Mouse (Mus musculus) small intestine, adult 2 months (tissue): ENCODE data around the gene Saal1. TPM values are rescaled to one million over a fixed set of nuclear protein-coding genes. Genes with fewer than 3 reads are reported as not detected.

Experiments
- H3K27ac ChIP-seq: fragments of 200-500 bp; 2 replicates; pipeline ENCODE4 v1.5.1; 2012; ENCODE audit warnings: low read depth, low read length, control low read depth, inconsistent platforms; ENCODE audit not compliant: insufficient read depth
- H3K27me3 ChIP-seq: fragments of 200-500 bp; 2 replicates; pipeline ENCODE4 v1.6.1; 2012; ENCODE audit warnings: mild to moderate bottlenecking, moderate library complexity, low read length, inconsistent platforms; ENCODE audit not compliant: control insufficient read depth, insufficient read depth
- H3K36me3 ChIP-seq: fragments of 200-500 bp; 2 replicates; pipeline ENCODE4 v1.6.1; 2012; ENCODE audit warnings: mild to moderate bottlenecking, low read length, control low read depth, inconsistent platforms; ENCODE audit not compliant: control insufficient read depth, insufficient read depth
- H3K4me1 ChIP-seq: fragments of 200-500 bp; 2 replicates; pipeline ENCODE4 v1.6.1; 2012; ENCODE audit warnings: low read length, inconsistent platforms, mixed read lengths; ENCODE audit not compliant: control insufficient read depth, insufficient read depth, insufficient read length
- H3K4me3 ChIP-seq: fragments of 200-500 bp; 2 replicates; pipeline ENCODE4 v1.5.1; 2012; ENCODE audit warnings: low read depth, mild to moderate bottlenecking, control low read depth, inconsistent platforms, low read length, moderate library complexity
- CTCF ChIP-seq: fragments of 200-500 bp; IDR thresholded peaks from 2 replicates; pipeline ENCODE4 v1.5.1; 2012; ENCODE audit warnings: low read depth, mild to moderate bottlenecking, control low read depth, inconsistent platforms, low read length, moderate library complexity, mixed read lengths; ENCODE audit not compliant: insufficient replicate concordance, insufficient read length; ENCODE audit errors: extremely low read depth
- POLR2A ChIP-seq: fragments of 200-500 bp; IDR thresholded peaks from 2 replicates; pipeline ENCODE4 v1.6.1; 2012; ENCODE audit warnings: low read depth, mild to moderate bottlenecking, control low read depth, inconsistent platforms, low read length, moderate library complexity
- WGBS: fragments of 180-500 bp; shearing (Covaris S2); methylation state at CpG from one replicate; pipeline ENCODE4 v1.1.7; 2018; 5-methylcytosine and 5-hydroxymethylcytosine counted together
- polyA plus RNA-seq: library from polyadenylated mRNA; depleted of rRNA; stranded (reverse); fragments of >200 nt; gene quantifications from 2 replicates; pipeline ENCODE4 v1.2.3, GENCODE M21; 2012

The Saal1 gene
- polyA plus RNA-seq, 1 experiment, result 3.5 TPM

GRCm38 (mm10) chr7:46738561-46739460 is 28.3 kb upstream of the Saal1 start:
- H3K4me1 ChIP-seq, result peaks cover 25% of the 10 kb centered on the region; the same call in 1 of the 2 replicates
- no peaks in the 10 kb centered on the region for H3K36me3 ChIP-seq
- 28% methylated on average over 12 of the region's 12 CpGs for WGBS
- peak overlapping the region; percentile 69 for H3K27ac ChIP-seq
- H3K4me3 ChIP-seq, result no peak overlapping the region
- no peak for TF ChIP-seq POLR2A
- no peak for TF ChIP-seq CTCF
- H3K27me3 ChIP-seq, result no peaks in the 10 kb centered on the region

GRCm38 (mm10) chr7:46734983-46735382 is 24.5 kb upstream of the Saal1 start:
- 47% methylated on average over 2 of the region's 2 CpGs for WGBS
- TF ChIP-seq POLR2A, result no peak
- no peak for TF ChIP-seq CTCF
- no peaks in the 10 kb centered on the region for H3K36me3 ChIP-seq
- H3K4me3 ChIP-seq, result no peak overlapping the region
- peaks cover 25% of the 10 kb centered on the region; the same call in 1 of the 2 replicates for H3K4me1 ChIP-seq
- H3K27me3 ChIP-seq, result no peaks in the 10 kb centered on the region
- peak overlapping the region; percentile 64 for H3K27ac ChIP-seq

GRCm38 (mm10) chr7:46732458-46732857 is 22.0 kb upstream of the Saal1 start, which contains the start of gene Saa4:
Gene Saa4 (minus strand): TSS chr7:46732603.
- TF ChIP-seq CTCF (no peak), POLR2A (no peak)
- WGBS, result 91% methylated on average over 4 of the region's 4 CpGs
- Histone ChIP-seq H3K27me3 (no peaks in the 10 kb centered on the region), H3K4me1 (peaks cover 12% of the 10 kb centered on the region; the same call in 1 of the 2 replicates), H3K4me3 (no peak within 1 kb of the TSS), H3K27ac (no peak within 1 kb of the TSS), H3K36me3 (no peaks in the 10 kb centered on the region)

- 77% methylated on average over 1 of the region's 1 CpGs for WGBS
- no peak overlapping the region for H3K27ac ChIP-seq
- TF ChIP-seq CTCF (no peak), POLR2A (no peak)
- peaks cover 12% of the 10 kb centered on the region; the same call in 1 of the 2 replicates for H3K4me1 ChIP-seq
- no peaks in the 10 kb centered on the region for H3K36me3 ChIP-seq
- no peaks in the 10 kb centered on the region for H3K27me3 ChIP-seq
- H3K4me3 ChIP-seq, result no peak overlapping the region
Observed at GRCm38 (mm10) chr7:46727584-46727983, 17.1 kb upstream of the Saal1 start.

GRCm38 (mm10) chr7:46724396-46724795 is 13.9 kb upstream of the Saal1 start:
- Histone ChIP-seq H3K27ac (peak overlapping the region; percentile 97), H3K4me1 (peaks cover 14% of the 10 kb centered on the region), H3K36me3 (no peaks in the 10 kb centered on the region), H3K4me3 (no peak overlapping the region), H3K27me3 (no peaks in the 10 kb centered on the region)
- 64% methylated on average over 5 of the region's 5 CpGs for WGBS
- no peak for TF ChIP-seq POLR2A
- no peak for TF ChIP-seq CTCF

- Histone ChIP-seq H3K27ac (peak overlapping the region; percentile 97), H3K4me1 (peaks cover 18% of the 10 kb centered on the region), H3K4me3 (no peak overlapping the region), H3K36me3 (no peaks in the 10 kb centered on the region), H3K27me3 (no peaks in the 10 kb centered on the region)
- 27% methylated on average over 3 of the region's 3 CpGs for WGBS
- TF ChIP-seq CTCF (no peak), POLR2A (no peak)
Observed at GRCm38 (mm10) chr7:46723849-46724248, 13.4 kb upstream of the Saal1 start.

GRCm38 (mm10) chr7:46723354-46723753 is 12.9 kb upstream of the Saal1 start:
- H3K36me3 ChIP-seq, result no peaks in the 10 kb centered on the region
- no peaks in the 10 kb centered on the region for H3K27me3 ChIP-seq
- WGBS, result 77% methylated on average over 6 of the region's 6 CpGs
- TF ChIP-seq POLR2A (no peak), CTCF (no peak)
- peak overlapping the region; percentile 97 for H3K27ac ChIP-seq
- H3K4me3 ChIP-seq, result no peak overlapping the region
- peaks cover 18% of the 10 kb centered on the region for H3K4me1 ChIP-seq
